Mouse (Mus musculus) midbrain, embryonic 16.5 days (tissue): ENCODE results near the gene Kbtbd4. TPM values are rescaled to one million over a fixed set of nuclear protein-coding genes. Genes with fewer than 3 reads are reported as not detected.
"Not testable (repeated sequence)": the region's sequence is repeated elsewhere in the genome, so short reads cannot be mapped to it uniquely, and the experiment has no call there.

Experiments
- ATAC-seq: fragments of 200-750 bp; cut with Nextera tagmentation; 2 replicates; pipeline ENCODE4 v1.8.0; 2017; ENCODE audit warnings: moderate TSS enrichment
- H3K27ac ChIP-seq: fragments of 300-500 bp; sonication (generic); 2 replicates; pipeline ENCODE4 v1.5.1; 2014; ENCODE audit warnings: mild to moderate bottlenecking, low read length, mixed read lengths
- H3K27me3 ChIP-seq: fragments of 300-500 bp; sonication (generic); 2 replicates; pipeline ENCODE4 v1.6.1; 2014; ENCODE audit warnings: low read depth, low read length, mixed read lengths; ENCODE audit not compliant: control insufficient read depth, insufficient read depth
- H3K36me3 ChIP-seq: fragments of 300-500 bp; sonication (generic); 2 replicates; pipeline ENCODE4 v1.6.1; 2014; ENCODE audit warnings: mild to moderate bottlenecking, low read length, moderate library complexity, mixed read lengths; ENCODE audit not compliant: control insufficient read depth, insufficient read depth
- H3K4me1 ChIP-seq: fragments of 300-500 bp; sonication (generic); 2 replicates; pipeline ENCODE4 v1.6.1; 2014; ENCODE audit warnings: mild to moderate bottlenecking, low read length, mixed read lengths; ENCODE audit not compliant: control insufficient read depth, insufficient read depth
- H3K4me2 ChIP-seq: fragments of 300-500 bp; sonication (generic); 2 replicates; pipeline ENCODE4 v1.6.1; 2014; ENCODE audit warnings: mild to moderate bottlenecking, low read length, mixed read lengths
- H3K4me3 ChIP-seq: fragments of 300-500 bp; sonication (generic); 2 replicates; pipeline ENCODE4 v1.5.1; 2014; ENCODE audit warnings: low read depth, mild to moderate bottlenecking, low read length, moderate library complexity, mixed read lengths
- H3K9ac ChIP-seq: fragments of 300-500 bp; sonication (generic); 2 replicates; pipeline ENCODE4 v1.6.1; 2014; ENCODE audit warnings: low read depth, low read length, mixed read lengths
- H3K9me3 ChIP-seq: fragments of 300-500 bp; sonication (generic); replicated peaks from 2 replicates; pipeline ENCODE4 v1.6.1; 2014; ENCODE audit warnings: mild to moderate bottlenecking, low read length, mixed read lengths; ENCODE audit not compliant: control insufficient read depth, poor library complexity, severe bottlenecking
- WGBS: fragments of 180-500 bp; shearing (Covaris S2); extraction: QIAGEN DNeasy Blood & Tissue Kit; methylation state at CpG from one replicate; pipeline ENCODE4 v1.1.7; 2014; 5-methylcytosine and 5-hydroxymethylcytosine counted together
- polyA plus RNA-seq: library from polyadenylated mRNA; unstranded; fragments of >200 nt; fragmentation: Nextera tagmentation; extraction: Ambion mirVana; gene quantifications from 2 replicates; pipeline ENCODE4 v1.2.1, GENCODE M21; 2015

Kbtbd4 gene
- polyA plus RNA-seq, 1 experiment from 2014 or later: 62.6 TPM

DNA sequence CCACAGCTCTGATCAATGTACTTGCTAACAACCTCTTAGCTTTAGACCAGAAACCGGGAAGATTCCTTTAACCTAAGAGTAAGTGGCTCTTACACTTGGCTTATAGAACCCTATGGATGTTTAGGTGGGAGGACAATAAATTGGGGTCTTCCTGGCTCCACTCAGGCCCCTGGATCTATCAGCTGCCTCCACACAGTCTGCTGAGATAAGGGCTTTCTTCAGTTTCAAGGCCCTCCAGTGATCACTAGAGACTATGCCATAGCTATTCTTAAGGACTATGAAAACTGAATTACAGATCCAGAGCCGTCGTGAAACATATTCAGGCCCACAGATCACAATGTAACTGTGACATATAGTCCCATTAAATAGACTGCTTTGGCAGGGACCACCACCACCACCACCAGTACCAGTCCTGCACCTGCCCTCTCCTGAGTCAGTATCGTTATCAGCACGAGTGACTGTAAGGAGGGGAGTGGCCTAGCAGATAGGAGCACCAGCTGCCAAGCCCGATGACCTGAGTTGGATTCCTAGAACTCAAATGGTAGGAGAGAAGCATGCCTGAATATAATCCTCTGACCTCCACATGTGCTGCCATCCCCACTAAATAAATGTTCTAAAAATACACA lies 10.8 kb upstream of the Kbtbd4 start:
- H3K9ac ChIP-seq: no peak overlapping the region
- no peak for ATAC-seq
- no peak overlapping the region for H3K4me2 ChIP-seq
- H3K4me3 ChIP-seq: no peak overlapping the region
- no peaks in the 10 kb centered on the region for H3K9me3 ChIP-seq
- H3K36me3 ChIP-seq: peaks cover 8% of the 10 kb centered on the region
- H3K27ac ChIP-seq: no peak overlapping the region
- WGBS: 94% methylated on average over 6 of the region's 6 CpGs
- no peaks in the 10 kb centered on the region for H3K27me3 ChIP-seq
- peaks cover 13% of the 10 kb centered on the region for H3K4me1 ChIP-seq

DNA sequence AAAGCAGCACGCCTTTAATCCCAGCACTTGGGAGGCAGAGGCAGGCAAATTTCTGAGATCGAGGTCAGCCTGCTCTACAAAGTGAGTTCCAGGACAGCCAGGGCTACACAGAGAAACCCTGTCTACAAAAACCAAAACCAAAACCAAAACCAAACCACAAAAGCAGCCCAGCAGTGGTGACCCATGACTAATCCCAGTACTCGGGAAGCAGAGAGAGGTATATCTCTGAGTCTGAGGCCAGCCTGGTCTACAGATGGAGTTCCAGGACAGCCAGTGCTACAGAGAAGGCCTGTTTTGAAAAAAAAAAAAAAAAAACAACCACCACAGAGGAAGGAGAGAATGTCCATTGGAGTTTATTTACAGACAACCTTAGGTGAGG lies 10.3 kb upstream of the Kbtbd4 start:
- H3K36me3 ChIP-seq, H3K27ac ChIP-seq, H3K4me2 ChIP-seq, H3K4me1 ChIP-seq, H3K4me3 ChIP-seq, H3K9ac ChIP-seq, H3K9me3 ChIP-seq, ATAC-seq, H3K27me3 ChIP-seq: not testable (repeated sequence)
- 92% methylated on average over 3 of the region's 3 CpGs for WGBS

DNA sequence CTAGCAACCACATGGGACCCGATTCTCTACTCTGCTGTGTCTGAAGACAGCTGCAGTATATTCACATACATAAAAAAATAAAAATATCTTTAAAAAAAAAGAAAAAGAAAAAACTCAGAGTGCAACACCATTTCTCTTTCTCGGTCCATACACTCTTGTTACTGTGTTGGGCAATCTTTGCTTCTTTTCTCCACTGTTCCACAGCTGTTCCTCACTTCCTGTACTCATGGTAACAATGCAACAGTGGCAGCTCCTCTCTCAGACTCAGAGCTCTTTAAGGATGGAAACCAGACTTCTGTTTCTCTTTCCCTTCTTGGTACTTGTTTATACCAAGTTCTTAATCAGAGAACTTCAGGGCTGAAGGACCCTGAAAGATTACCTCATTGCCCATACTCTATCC lies 1.1 kb upstream of the Kbtbd4 start:
- H3K9me3 ChIP-seq: no peaks in the 10 kb centered on the region
- H3K9ac ChIP-seq: peak overlapping the region; percentile 99
- no peak overlapping the region; the same call in 1 of the 2 replicates for H3K27ac ChIP-seq
- peak overlapping the region; percentile 92 for H3K4me3 ChIP-seq
- peak overlapping the region; percentile 70 for H3K4me2 ChIP-seq
- peaks cover 29% of the 10 kb centered on the region for H3K4me1 ChIP-seq
- no peak for ATAC-seq
- 86% methylated on average over 2 of the region's 2 CpGs for WGBS
- H3K27me3 ChIP-seq: no peaks in the 10 kb centered on the region
- peaks cover 14% of the 10 kb centered on the region for H3K36me3 ChIP-seq

DNA sequence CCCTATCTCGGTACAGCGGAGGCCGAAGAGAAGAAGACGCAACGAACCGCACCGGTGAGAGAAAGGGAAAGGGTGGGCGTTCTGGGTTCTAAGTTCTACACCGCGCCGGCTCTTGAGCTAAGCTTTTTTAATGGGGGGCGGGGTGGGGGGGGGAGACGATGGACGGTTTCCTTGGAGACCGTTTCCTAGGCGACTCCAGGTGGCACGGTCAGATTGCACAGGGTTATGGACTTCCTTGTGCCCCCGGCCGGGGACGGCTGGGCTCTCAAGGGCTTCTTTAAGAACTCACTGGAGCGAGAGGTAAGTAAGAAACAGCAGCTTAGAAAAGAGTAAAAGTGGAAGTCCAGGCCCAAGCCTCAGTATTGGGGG lies 300 bp downstream of the Kbtbd4 start:
- under 1% methylated on average over 21 of the region's 21 CpGs for WGBS
- H3K4me3 ChIP-seq: peak overlapping the region; percentile 92
- peaks cover 24% of the 10 kb centered on the region for H3K36me3 ChIP-seq
- peak overlapping the region; percentile 99 for H3K9ac ChIP-seq
- no peaks in the 10 kb centered on the region for H3K27me3 ChIP-seq
- peak; percentile 65 for ATAC-seq
- H3K4me2 ChIP-seq: peak overlapping the region; percentile 83
- H3K4me1 ChIP-seq: peaks cover 29% of the 10 kb centered on the region
- H3K27ac ChIP-seq: peak overlapping the region; percentile 96
- no peaks in the 10 kb centered on the region for H3K9me3 ChIP-seq

DNA sequence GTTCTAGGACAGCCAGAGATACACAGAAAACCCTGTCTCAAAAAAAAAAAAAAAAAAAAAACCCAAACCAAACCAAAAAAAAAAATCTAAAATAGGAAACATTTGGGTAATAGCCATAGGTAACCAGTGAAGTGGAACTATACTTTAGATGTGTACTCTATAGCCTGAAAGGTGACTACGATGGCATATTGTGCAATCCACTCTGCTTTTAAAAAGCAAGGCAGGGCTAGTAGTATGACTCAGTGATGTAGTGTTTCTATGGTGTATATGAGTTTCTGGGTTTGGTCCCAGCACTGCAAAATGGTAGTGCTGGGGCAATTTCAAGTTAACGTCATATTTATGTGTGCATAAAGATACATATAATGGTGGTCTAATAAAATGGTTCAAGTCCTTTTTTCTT lies 2.2 kb downstream of the Kbtbd4 start:
- no peak overlapping the region for H3K4me3 ChIP-seq
- ATAC-seq: no peak
- H3K36me3 ChIP-seq: peaks cover 34% of the 10 kb centered on the region
- no peak overlapping the region for H3K9ac ChIP-seq
- no peak overlapping the region for H3K27ac ChIP-seq
- WGBS: 100% methylated on average over 2 of the region's 2 CpGs
- peaks cover 29% of the 10 kb centered on the region for H3K4me1 ChIP-seq
- H3K27me3 ChIP-seq: no peaks in the 10 kb centered on the region
- H3K4me2 ChIP-seq: no peak overlapping the region
- H3K9me3 ChIP-seq: no peaks in the 10 kb centered on the region

DNA sequence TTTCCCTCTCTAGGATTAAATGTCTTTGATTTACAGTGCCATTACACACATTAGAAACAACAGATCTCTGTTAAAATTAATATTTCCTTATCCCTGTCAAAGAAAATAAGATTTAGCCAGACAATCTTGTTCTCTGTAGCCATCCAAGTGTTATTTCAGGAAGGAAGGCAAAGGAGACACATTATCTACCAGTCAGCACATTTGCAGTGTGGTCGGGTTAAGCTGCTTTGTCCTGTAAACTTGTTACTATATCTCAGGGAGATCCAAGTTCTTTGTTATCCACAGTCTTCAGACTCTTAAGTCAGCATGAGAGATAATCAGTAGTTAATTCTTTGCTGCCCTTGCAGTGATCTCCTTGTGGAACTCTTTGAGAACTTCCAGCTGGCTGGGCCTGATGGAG lies 6.3 kb downstream of the Kbtbd4 start:
- Histone ChIP-seq H3K4me1 (peaks cover 21% of the 10 kb centered on the region), H3K27ac (no peak overlapping the region)
- ATAC-seq: no peak

DNA sequence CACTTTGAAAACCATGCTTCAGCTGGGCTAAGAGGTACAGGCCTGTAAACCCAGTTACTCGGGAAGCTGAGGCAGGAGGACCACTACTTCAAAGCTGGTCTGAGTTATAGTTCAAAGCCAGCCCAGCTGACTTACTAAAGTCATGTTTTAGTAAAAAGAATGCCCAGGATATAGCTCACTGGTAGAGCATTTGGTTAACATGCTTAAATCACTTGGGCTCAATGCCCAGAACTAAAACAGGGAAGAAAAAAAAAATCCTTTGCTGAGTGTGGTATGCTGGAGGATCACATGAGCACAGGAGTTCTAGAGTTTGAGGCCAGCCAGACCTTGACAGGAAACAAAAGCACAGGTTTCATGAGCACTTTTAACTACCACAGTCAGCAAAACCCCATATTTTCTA lies 7.1 kb downstream of the Kbtbd4 start:
- H3K4me3 ChIP-seq: no peak overlapping the region
- no peak overlapping the region for H3K27ac ChIP-seq
- peaks cover 29% of the 10 kb centered on the region for H3K36me3 ChIP-seq
- H3K9ac ChIP-seq: no peak overlapping the region
- no peaks in the 10 kb centered on the region for H3K9me3 ChIP-seq
- no peak overlapping the region for H3K4me2 ChIP-seq
- ATAC-seq: no peak
- H3K4me1 ChIP-seq: peaks cover 22% of the 10 kb centered on the region
- H3K27me3 ChIP-seq: no peaks in the 10 kb centered on the region
- 88% methylated on average over 1 of the region's 1 CpGs for WGBS

More for the DNA sequence above, 6.3 kb downstream of the Kbtbd4 start:
- no peak overlapping the region for H3K4me2 ChIP-seq
- WGBS: 78% methylated on average over 1 of the region's 1 CpGs
- H3K4me3 ChIP-seq: no peak overlapping the region
- H3K36me3 ChIP-seq: peaks cover 33% of the 10 kb centered on the region
- H3K9me3 ChIP-seq: no peaks in the 10 kb centered on the region
- no peak overlapping the region for H3K9ac ChIP-seq
- H3K27me3 ChIP-seq: no peaks in the 10 kb centered on the region

DNA sequence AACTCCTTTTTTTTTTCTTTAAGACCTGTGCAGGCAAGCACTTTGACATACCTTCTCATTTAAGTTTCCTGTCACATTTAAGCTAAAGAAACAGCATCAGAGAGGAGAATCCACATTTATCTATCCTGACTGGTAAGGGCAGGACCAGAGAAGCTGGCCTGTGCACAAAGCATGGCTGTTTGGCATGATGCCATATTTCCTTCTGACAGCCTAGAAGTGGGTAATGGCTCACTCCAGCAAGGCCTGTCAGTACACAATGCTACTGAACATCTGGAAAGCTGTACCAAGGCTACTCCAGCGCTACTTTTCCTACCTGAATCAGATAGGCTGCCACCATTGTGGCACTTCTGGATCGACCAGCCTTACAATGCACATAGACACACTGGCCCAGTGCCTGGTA lies 9.1 kb downstream of the Kbtbd4 start:
- Histone ChIP-seq H3K4me2 (no peak overlapping the region), H3K36me3 (peaks cover 25% of the 10 kb centered on the region), H3K9ac (no peak overlapping the region), H3K4me3 (no peak overlapping the region), H3K27me3 (no peaks in the 10 kb centered on the region), H3K27ac (no peak overlapping the region), H3K4me1 (peaks cover 22% of the 10 kb centered on the region), H3K9me3 (no peaks in the 10 kb centered on the region)
- WGBS: 76% methylated on average over 2 of the region's 2 CpGs
- ATAC-seq: no peak

DNA sequence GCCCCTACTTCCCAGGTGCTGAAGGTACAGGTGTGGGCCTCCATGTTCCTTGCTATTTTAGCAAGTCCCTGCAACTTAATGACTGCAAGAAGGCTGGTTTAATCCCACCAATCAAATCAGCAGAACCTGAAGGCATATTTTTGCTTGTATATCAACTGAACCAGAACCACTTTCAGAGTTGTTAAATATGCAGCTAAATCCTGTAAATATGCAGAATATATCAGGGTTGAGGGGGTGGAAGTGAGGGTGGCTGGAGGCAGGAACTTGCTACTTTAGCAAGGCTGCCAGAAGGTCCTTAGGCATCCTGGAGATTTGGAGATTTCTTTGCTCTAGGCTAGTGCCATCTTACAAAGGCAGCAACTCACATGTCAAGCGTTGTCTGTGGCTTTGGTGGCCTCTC lies 11.0 kb downstream of the Kbtbd4 start:
- Histone ChIP-seq H3K27ac (no peak overlapping the region), H3K4me3 (no peak overlapping the region), H3K4me2 (peak overlapping the region; percentile 92; the same call in 1 of the 2 replicates), H3K4me1 (peaks cover 22% of the 10 kb centered on the region), H3K36me3 (peaks cover 10% of the 10 kb centered on the region), H3K9ac (peak overlapping the region; percentile 35; the same call in 1 of the 2 replicates), H3K27me3 (no peaks in the 10 kb centered on the region), H3K9me3 (no peaks in the 10 kb centered on the region)
- ATAC-seq: no peak
- WGBS: 76% methylated on average over 1 of the region's 1 CpGs
